Mouse (Mus musculus): ENCODE results near the gene Pou4f2. TPM values are rescaled to one million over a fixed set of nuclear protein-coding genes. Genes with fewer than 3 reads are reported as not detected.

The Pou4f2 gene
- polyA plus RNA-seq, 1 experiment from 2014 or later, result not detected

- WGBS (ENCODE audit: insufficient replicate concordance), result 5% methylated on average over 8 of the region's 8 CpGs
- H3K4me2 ChIP-seq, result no peak overlapping the region
- no peak for ATAC-seq
Measured at GRCm38 (mm10) chr8:78434340-78434739, 2.1 kb downstream of the Pou4f2 start.

DNA sequence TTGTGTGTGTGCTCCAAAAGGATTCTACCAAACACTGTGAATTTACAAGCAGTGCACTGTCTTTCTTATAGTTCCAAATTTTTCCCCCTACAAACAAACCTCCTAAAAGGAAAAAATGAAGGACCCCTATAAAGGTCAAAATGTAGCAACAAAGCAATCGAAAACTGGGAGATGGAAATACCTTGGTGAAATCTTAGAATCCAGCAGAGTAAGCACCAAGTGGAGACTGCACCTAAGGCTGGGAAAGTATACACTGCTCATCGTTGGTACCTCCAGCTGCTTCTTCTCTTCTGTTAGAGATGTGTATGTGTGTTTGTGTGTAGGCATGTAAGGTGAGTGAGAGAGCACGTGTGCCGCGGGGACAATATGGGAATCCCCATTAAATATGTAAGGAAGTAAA is 3.1 kb downstream of the Pou4f2 start:
- H3K27me3 ChIP-seq (replicated peaks), result peaks cover 78% of the 10 kb centered on the region
- H3K4me3 ChIP-seq, result no peak overlapping the region
- H3K27ac ChIP-seq, result no peak overlapping the region
- H3K4me2 ChIP-seq, result no peak overlapping the region
- H3K36me3 ChIP-seq, result no peaks in the 10 kb centered on the region
- WGBS (ENCODE audit: insufficient replicate concordance), result 20% methylated on average over 5 of the region's 5 CpGs
- H3K4me1 ChIP-seq, result 0 out of 2 replicates have a peak, but pooled peaks cover 6% of the 10 kb centered on the region
- no peaks in the 10 kb centered on the region for H3K9me3 ChIP-seq (replicated peaks)
- H3K9ac ChIP-seq, result no peak overlapping the region
- no peak for ATAC-seq

More at GRCm38 (mm10) chr8:78434340-78434739, 2.1 kb downstream of the Pou4f2 start:
- H3K9ac ChIP-seq, result no peak overlapping the region
- H3K27ac ChIP-seq, result no peak overlapping the region
- no peaks in the 10 kb centered on the region for H3K9me3 ChIP-seq (replicated peaks)
- H3K4me3 ChIP-seq, result no peak overlapping the region
- 0 out of 2 replicates have a peak, but pooled peaks cover 6% of the 10 kb centered on the region for H3K4me1 ChIP-seq
- H3K27me3 ChIP-seq (replicated peaks), result peaks cover 78% of the 10 kb centered on the region
- no peaks in the 10 kb centered on the region for H3K36me3 ChIP-seq

DNA sequence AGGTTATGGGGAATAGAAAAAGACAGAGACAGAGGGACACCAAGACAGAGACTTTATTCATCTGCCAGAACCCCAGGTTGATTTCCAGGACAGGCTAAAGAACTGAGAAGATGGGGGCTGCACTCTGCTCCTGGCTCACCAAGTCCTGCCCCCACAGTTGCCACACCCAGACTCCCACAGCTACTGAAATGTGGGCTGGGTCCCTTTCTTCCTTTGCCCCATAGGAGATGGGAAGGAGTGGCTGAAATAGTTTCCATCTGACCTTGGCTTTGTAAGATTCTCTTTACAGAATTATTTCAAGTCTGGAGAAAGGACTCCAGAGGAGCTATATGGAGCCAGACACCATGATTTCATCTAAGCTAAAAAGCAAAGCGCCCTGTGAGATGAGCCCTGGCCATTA is 4.0 kb downstream of the Pou4f2 start:
- Histone ChIP-seq H3K4me2 (no peak overlapping the region), H3K27ac (no peak overlapping the region), H3K4me3 (no peak overlapping the region), H3K4me1 (0 out of 2 replicates have a peak, but pooled peaks cover 6% of the 10 kb centered on the region), H3K27me3 (replicated peaks) (peaks cover 78% of the 10 kb centered on the region), H3K9ac (no peak overlapping the region), H3K9me3 (replicated peaks) (no peaks in the 10 kb centered on the region), H3K36me3 (no peaks in the 10 kb centered on the region)
- WGBS (ENCODE audit: insufficient replicate concordance), result 32% methylated on average over 1 of the region's 1 CpGs
- no peak for ATAC-seq

DNA sequence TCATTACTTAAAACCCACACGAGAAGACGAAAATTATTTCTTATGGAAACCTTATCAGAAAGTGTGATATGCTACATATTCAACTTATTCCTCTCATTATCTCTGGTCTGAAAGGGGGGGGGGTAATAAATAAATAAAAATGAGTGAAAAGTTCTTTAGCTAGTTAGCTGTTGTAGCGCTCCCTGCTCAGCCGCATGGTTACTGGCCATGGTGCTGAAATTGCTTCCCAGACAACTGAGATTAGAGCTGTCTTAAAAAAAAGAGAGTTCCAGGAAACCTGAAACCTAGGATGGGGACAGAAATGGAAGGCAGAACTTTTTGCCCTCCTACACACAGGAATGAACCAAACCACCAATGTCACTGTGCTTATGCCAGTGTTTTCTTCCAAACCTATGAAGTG is 5.1 kb downstream of the Pou4f2 start:
- WGBS (ENCODE audit: insufficient replicate concordance), result 8% methylated on average over 4 of the region's 4 CpGs

DNA sequence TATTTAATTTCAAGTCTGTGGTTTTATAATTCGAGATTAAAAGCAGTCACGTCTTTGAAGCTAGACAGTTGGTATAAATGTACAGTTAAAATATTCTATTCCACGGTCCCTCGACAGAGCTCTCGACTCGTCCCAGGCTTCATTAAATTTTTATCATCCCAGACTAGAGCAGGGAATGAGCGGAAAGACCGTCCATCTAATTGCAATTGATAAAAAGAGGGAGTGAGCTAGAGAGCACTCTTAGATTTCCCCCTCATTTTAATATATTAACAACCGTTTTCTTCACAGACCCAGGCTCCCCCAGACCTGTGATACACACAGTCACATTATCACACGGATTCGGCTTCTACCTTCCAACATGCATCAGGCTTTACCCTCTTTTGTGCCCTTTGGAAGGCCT is 8.3 kb downstream of the Pou4f2 start:
- WGBS (ENCODE audit: insufficient replicate concordance), result 7% methylated on average over 11 of the region's 11 CpGs

More for the DNA sequence above, 5.1 kb downstream of the Pou4f2 start:
- no peaks in the 10 kb centered on the region for H3K36me3 ChIP-seq
- ATAC-seq, result no peak
- H3K27me3 ChIP-seq (replicated peaks), result peaks cover 78% of the 10 kb centered on the region
- no peak overlapping the region for H3K4me2 ChIP-seq
- no peaks in the 10 kb centered on the region for H3K9me3 ChIP-seq (replicated peaks)
- H3K9ac ChIP-seq, result no peak overlapping the region
- 0 out of 2 replicates have a peak, but pooled peaks cover 2% of the 10 kb centered on the region for H3K4me1 ChIP-seq
- H3K27ac ChIP-seq, result no peak overlapping the region
- no peak overlapping the region for H3K4me3 ChIP-seq

GRCm38 (mm10) chr8:78427769-78428130 is 8.7 kb downstream of the Pou4f2 start:
- Histone ChIP-seq H3K27me3 (replicated peaks) (peaks cover 76% of the 10 kb centered on the region), H3K27ac (no peak overlapping the region)
- WGBS (ENCODE audit: insufficient replicate concordance), result 2% methylated on average over 8 of the region's 8 CpGs

More for the DNA sequence above, 8.3 kb downstream of the Pou4f2 start:
- H3K9me3 ChIP-seq (replicated peaks), result no peaks in the 10 kb centered on the region
- H3K9ac ChIP-seq, result no peak overlapping the region
- no peaks in the 10 kb centered on the region for H3K4me1 ChIP-seq
- H3K4me2 ChIP-seq, result no peak overlapping the region
- no peaks in the 10 kb centered on the region for H3K36me3 ChIP-seq
- no peak for ATAC-seq
- no peak overlapping the region for H3K27ac ChIP-seq
- no peak overlapping the region for H3K4me3 ChIP-seq
- peaks cover 74% of the 10 kb centered on the region for H3K27me3 ChIP-seq (replicated peaks)

DNA sequence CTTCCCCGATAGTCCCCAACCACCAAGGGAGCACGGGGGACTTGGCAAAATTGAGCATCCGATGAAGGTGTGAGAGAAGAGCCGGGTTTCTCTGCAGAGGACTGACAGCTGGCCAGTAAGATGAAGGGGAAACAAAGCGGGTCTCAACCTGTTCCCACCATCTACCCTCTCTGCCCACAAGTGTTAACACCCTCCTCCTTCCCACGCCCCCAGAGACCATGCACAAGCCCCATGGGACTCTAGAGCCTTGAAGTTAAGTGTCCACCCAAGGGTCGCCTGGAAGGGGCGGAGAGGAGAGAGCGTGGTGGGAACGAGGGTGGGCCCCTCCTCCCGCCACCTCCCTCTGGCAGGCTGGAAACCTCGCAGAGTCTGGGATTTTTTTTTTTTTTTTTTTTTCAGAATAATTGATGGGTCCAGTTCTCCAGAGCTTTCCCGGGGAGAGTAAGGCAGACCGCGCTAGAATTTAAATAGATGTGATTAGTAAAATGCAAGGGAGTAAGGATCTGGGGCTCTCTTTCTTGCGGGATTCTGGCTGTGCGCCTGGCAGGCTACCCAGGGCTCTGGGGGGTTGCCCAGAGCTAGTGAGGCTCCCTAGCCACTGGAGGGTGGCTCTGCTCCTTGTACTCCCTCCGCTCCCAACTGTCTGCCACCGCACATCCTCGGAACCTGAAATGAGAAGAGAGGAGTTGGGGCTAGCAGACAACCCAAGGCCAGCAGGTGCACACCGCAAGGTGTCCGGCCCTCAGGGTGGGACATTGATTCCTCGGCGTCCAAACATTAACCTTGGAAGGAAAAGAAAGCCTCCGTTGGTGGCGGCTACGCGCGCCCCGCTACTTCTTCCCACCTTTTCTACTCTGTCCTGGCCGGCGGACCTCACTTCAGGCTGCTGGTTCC is 9.3 kb downstream of the Pou4f2 start:
- Histone ChIP-seq H3K27me3 (replicated peaks) (peaks cover 75% of the 10 kb centered on the region), H3K9ac (no peak overlapping the region), H3K4me3 (no peak overlapping the region), H3K36me3 (no peaks in the 10 kb centered on the region), H3K27ac (no peak overlapping the region), H3K9me3 (replicated peaks) (no peaks in the 10 kb centered on the region), H3K4me2 (no peak overlapping the region), H3K4me1 (no peaks in the 10 kb centered on the region)
- WGBS (ENCODE audit: insufficient replicate concordance), result 4% methylated on average over 32 of the region's 32 CpGs
- no peak for ATAC-seq

More at GRCm38 (mm10) chr8:78427769-78428130, 8.7 kb downstream of the Pou4f2 start:
- ATAC-seq, result no peak
- no peak overlapping the region for H3K4me3 ChIP-seq
- no peak overlapping the region for H3K9ac ChIP-seq
- H3K4me1 ChIP-seq, result no peaks in the 10 kb centered on the region
- H3K9me3 ChIP-seq (replicated peaks), result no peaks in the 10 kb centered on the region
- no peak overlapping the region for H3K4me2 ChIP-seq
- H3K36me3 ChIP-seq, result no peaks in the 10 kb centered on the region

- no peak overlapping the region for H3K4me3 ChIP-seq
- WGBS (ENCODE audit: insufficient replicate concordance), result 4% methylated on average over 10 of the region's 10 CpGs
- H3K4me2 ChIP-seq, result no peak overlapping the region
- H3K9me3 ChIP-seq (replicated peaks), result no peaks in the 10 kb centered on the region
- ATAC-seq, result no peak
- H3K36me3 ChIP-seq, result no peaks in the 10 kb centered on the region
- H3K27me3 ChIP-seq (replicated peaks), result peaks cover 76% of the 10 kb centered on the region
- no peaks in the 10 kb centered on the region for H3K4me1 ChIP-seq
- no peak overlapping the region for H3K9ac ChIP-seq
- no peak overlapping the region for H3K27ac ChIP-seq
Measured at GRCm38 (mm10) chr8:78426455-78426854, 10.0 kb downstream of the Pou4f2 start.

GRCm38 (mm10) chr8:78423937-78424336 is 12.5 kb downstream of the Pou4f2 start:
- H3K27ac ChIP-seq, result no peak overlapping the region
- WGBS (ENCODE audit: insufficient replicate concordance), result 3% methylated on average over 1 of the region's 1 CpGs
- no peak overlapping the region for H3K9ac ChIP-seq
- H3K9me3 ChIP-seq (replicated peaks), result no peaks in the 10 kb centered on the region
- no peak for ATAC-seq
- H3K4me2 ChIP-seq, result no peak overlapping the region
- H3K36me3 ChIP-seq, result no peaks in the 10 kb centered on the region
- H3K4me3 ChIP-seq, result no peak overlapping the region
- 0 out of 2 replicates have a peak, but pooled peaks cover 3% of the 10 kb centered on the region for H3K4me1 ChIP-seq
- peaks cover 92% of the 10 kb centered on the region for H3K27me3 ChIP-seq (replicated peaks)

DNA sequence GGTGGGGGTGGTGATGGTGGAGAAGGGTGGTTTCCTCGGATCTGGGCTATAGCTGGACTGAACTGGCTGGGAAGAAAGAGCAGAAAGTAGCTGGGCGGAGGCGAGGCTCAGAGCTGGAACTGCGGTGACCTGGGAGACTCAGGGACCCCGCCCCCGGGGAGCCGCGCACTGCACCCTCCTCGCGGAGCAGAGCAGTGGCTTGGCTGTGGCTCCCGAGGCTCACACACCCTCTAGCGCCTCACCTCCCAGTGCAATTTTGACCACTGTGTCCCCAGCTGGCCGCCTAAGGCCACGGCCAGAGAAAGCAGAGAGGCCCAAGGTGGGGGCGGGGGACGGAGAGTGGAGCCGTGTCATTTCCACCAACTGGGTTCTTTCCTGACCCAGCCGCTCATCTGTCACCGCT is 16.3 kb downstream of the Pou4f2 start:
- Histone ChIP-seq H3K4me3 (peak overlapping the region; percentile 19; the same call in 1 of the 2 replicates), H3K27ac (no peak overlapping the region), H3K4me1 (0 out of 2 replicates have a peak, but pooled peaks cover 3% of the 10 kb centered on the region), H3K9me3 (replicated peaks) (no peaks in the 10 kb centered on the region), H3K9ac (no peak overlapping the region), H3K36me3 (no peaks in the 10 kb centered on the region), H3K27me3 (replicated peaks) (peaks cover 67% of the 10 kb centered on the region), H3K4me2 (peak overlapping the region; percentile 47)
- ATAC-seq, result no peak
- WGBS (ENCODE audit: insufficient replicate concordance), result 2% methylated on average over 19 of the region's 19 CpGs

- Histone ChIP-seq H3K4me2 (no peak overlapping the region), H3K9ac (no peak overlapping the region), H3K36me3 (no peaks in the 10 kb centered on the region), H3K9me3 (replicated peaks) (no peaks in the 10 kb centered on the region), H3K4me3 (no peak overlapping the region), H3K27ac (no peak overlapping the region), H3K27me3 (replicated peaks) (peaks cover 59% of the 10 kb centered on the region), H3K4me1 (0 out of 2 replicates have a peak, but pooled peaks cover 3% of the 10 kb centered on the region)
- WGBS (ENCODE audit: insufficient replicate concordance), result 27% methylated on average over 4 of the region's 4 CpGs
- ATAC-seq, result no peak
Measured at GRCm38 (mm10) chr8:78419272-78419671, 17.2 kb downstream of the Pou4f2 start.

DNA sequence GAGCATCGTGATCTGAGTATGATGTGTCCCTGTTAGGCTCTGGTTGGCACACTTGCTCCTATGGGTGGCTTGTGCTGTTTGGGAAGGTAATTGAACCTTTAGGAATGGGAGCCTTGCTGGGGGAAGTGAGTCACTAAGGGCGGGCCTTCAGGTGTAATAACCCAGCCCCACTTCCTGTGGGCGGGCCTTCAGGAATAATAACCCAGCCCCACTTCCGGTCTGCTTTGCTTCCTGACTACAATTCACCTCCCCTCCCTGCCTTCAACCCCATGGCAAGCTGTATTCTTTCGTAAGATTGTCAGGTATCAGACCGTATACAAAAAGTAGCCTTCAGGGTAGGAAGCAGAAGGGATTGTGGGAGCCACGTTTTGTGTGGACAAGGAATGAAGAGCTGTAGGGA is 45.7 kb downstream of the Pou4f2 start:
- Histone ChIP-seq H3K27me3 (replicated peaks) (no peaks in the 10 kb centered on the region), H3K9ac (no peak overlapping the region), H3K4me2 (no peak overlapping the region), H3K4me3 (no peak overlapping the region), H3K4me1 (no peaks in the 10 kb centered on the region), H3K27ac (no peak overlapping the region), H3K9me3 (replicated peaks) (no peaks in the 10 kb centered on the region), H3K36me3 (no peaks in the 10 kb centered on the region)
- WGBS (ENCODE audit: insufficient replicate concordance), result 67% methylated on average over 7 of the region's 7 CpGs
- no peak for ATAC-seq
